Mouse (Mus musculus) CH12.LX (cell line): Measurements from ENCODE around the gene Ppfia2. TPM values are rescaled to one million over a fixed set of nuclear protein-coding genes. Genes with fewer than 3 reads are reported as not detected.

Experiments used
- DNase-seq: peaks from one replicate; pipeline ENCODE4 v3.0.0-alpha.2; 2013; ENCODE audit errors: extremely low read depth
- H3K27ac ChIP-seq: 2 replicates; pipeline ENCODE4 v1.5.1; 2012; ENCODE audit warnings: low read depth, mild to moderate bottlenecking, control low read depth, moderate library complexity; ENCODE audit not compliant: insufficient read depth
- H3K27me3 ChIP-seq: replicated peaks from 2 replicates; pipeline ENCODE3; 2012; ENCODE audit warnings: inconsistent platforms
- H3K36me3 ChIP-seq, 2 experiments: replicated peaks in 1 of 2; 2 replicates each; pipeline versions ENCODE3 to v1.6.1; 2012; ENCODE audit warnings: inconsistent platforms in 1 of 2, low read length in 1 of 2, mild to moderate bottlenecking in 1 of 2, mixed read lengths in 1 of 2, moderate library complexity in 1 of 2; ENCODE audit not compliant: control insufficient read depth in 1 of 2, insufficient read depth in 1 of 2
- H3K4me1 ChIP-seq, 2 experiments: 2 replicates each; pipeline ENCODE4 v1.6.1; 2012; ENCODE audit warnings: inconsistent platforms in 1 of 2, moderate library complexity in 1 of 2; ENCODE audit not compliant: insufficient read depth in 2 of 2, control insufficient read depth in 1 of 2
- H3K4me2 ChIP-seq: 2 replicates; pipeline ENCODE4 v1.6.1; 2012; ENCODE audit warnings: low read depth, mild to moderate bottlenecking, control low read depth; ENCODE audit not compliant: poor library complexity, insufficient read depth, severe bottlenecking
- H3K4me3 ChIP-seq, 3 experiments: fragments of 150-350 bp in 1 of 3; sonication (generic) in 1 of 3; replicated peaks in 1 of 3; 2 replicates each; pipeline versions ENCODE3 to v1.5.1; 2011 to 2012; ENCODE audit warnings: low read depth in 2 of 3, low read length in 2 of 3, mild to moderate bottlenecking in 2 of 3, moderate library complexity in 2 of 3, control low read depth in 1 of 3, improper control_type of control experiment in 1 of 3, inconsistent platforms in 1 of 3, mixed read lengths in 1 of 3; ENCODE audit not compliant: poor library complexity in 1 of 3
- H3K79me2 ChIP-seq: replicated peaks from 2 replicates; pipeline ENCODE4 v1.6.1; 2012; ENCODE audit warnings: mild to moderate bottlenecking, moderate library complexity; ENCODE audit not compliant: control insufficient read depth, poor library complexity, insufficient read depth, severe bottlenecking; ENCODE audit errors: extremely low read depth
- H3K9ac ChIP-seq: 2 replicates; pipeline ENCODE4 v1.6.1; 2012; ENCODE audit warnings: low read depth, mild to moderate bottlenecking, control low read depth, moderate library complexity; ENCODE audit not compliant: insufficient read depth
- H3K9me3 ChIP-seq: replicated peaks from 2 replicates; pipeline ENCODE3; 2012; ENCODE audit warnings: low read length, inconsistent platforms, mixed read lengths
- BHLHE40 ChIP-seq: IDR thresholded peaks from 2 replicates; pipeline ENCODE4 v1.6.1; 2011; ENCODE audit warnings: mild to moderate bottlenecking, low read depth, low read length, improper control_type of control experiment
- E2F4 ChIP-seq: IDR thresholded peaks from 2 replicates; pipeline ENCODE4 v1.6.1; 2011; ENCODE audit warnings: low read depth, low read length, improper control_type of control experiment; ENCODE audit not compliant: insufficient replicate concordance
- ELF1 ChIP-seq: IDR thresholded peaks from 2 replicates; pipeline ENCODE4 v1.6.1; 2014; ENCODE audit warnings: low read depth, mild to moderate bottlenecking, inconsistent platforms, low read length, improper control_type of control experiment
- EP300 ChIP-seq: IDR thresholded peaks from 2 replicates; pipeline ENCODE4 v1.6.1; 2011; ENCODE audit warnings: low read length, improper control_type of control experiment
- IRF4 ChIP-seq: IDR thresholded peaks from 2 replicates; pipeline ENCODE4 v1.6.1; 2014; ENCODE audit warnings: low read depth, mild to moderate bottlenecking, inconsistent platforms, low read length, improper control_type of control experiment
- JUN ChIP-seq: IDR thresholded peaks from 2 replicates; pipeline ENCODE4 v1.6.1; 2011; ENCODE audit warnings: low read depth, mild to moderate bottlenecking, low read length, improper control_type of control experiment, moderate library complexity; ENCODE audit not compliant: insufficient read depth
- JUND ChIP-seq: conservative IDR thresholded peaks from 2 replicates; pipeline ENCODE4 v1.6.1; 2011; ENCODE audit warnings: low read depth, low read length, improper control_type of control experiment
- KAT2A ChIP-seq: IDR thresholded peaks from 2 replicates; pipeline ENCODE4 v1.6.1; 2012; ENCODE audit warnings: low read length, improper control_type of control experiment, inconsistent platforms; ENCODE audit not compliant: insufficient replicate concordance
- MAFK ChIP-seq: IDR thresholded peaks from 2 replicates; pipeline ENCODE4 v1.6.1; 2011; ENCODE audit warnings: low read length, improper control_type of control experiment; ENCODE audit not compliant: insufficient replicate concordance
- MAX ChIP-seq: IDR thresholded peaks from 2 replicates; pipeline ENCODE4 v1.6.1; 2011; ENCODE audit warnings: low read length, improper control_type of control experiment
- MAZ ChIP-seq: IDR thresholded peaks from 2 replicates; pipeline ENCODE4 v1.6.1; 2012; ENCODE audit warnings: low read depth, mild to moderate bottlenecking, inconsistent platforms, low read length, improper control_type of control experiment, moderate library complexity
- MEF2A ChIP-seq: IDR thresholded peaks from 2 replicates; pipeline ENCODE4 v1.6.1; 2014; ENCODE audit warnings: low read depth, mild to moderate bottlenecking, inconsistent platforms, low read length, improper control_type of control experiment, borderline replicate concordance
- MXI1 ChIP-seq: IDR thresholded peaks from 2 replicates; pipeline ENCODE4 v1.6.1; 2011; ENCODE audit warnings: mild to moderate bottlenecking, low read depth, low read length, improper control_type of control experiment
- MYC ChIP-seq: IDR thresholded peaks from 2 replicates; pipeline ENCODE4 v1.6.1; 2011; ENCODE audit warnings: low read depth, mild to moderate bottlenecking, improper control_type of control experiment, low read length
- NELFE ChIP-seq: IDR thresholded peaks from 2 replicates; pipeline ENCODE4 v1.6.1; 2011; ENCODE audit warnings: low read depth, low read length, improper control_type of control experiment
- NRF1 ChIP-seq: IDR thresholded peaks from 2 replicates; pipeline ENCODE4 v1.6.1; 2014; ENCODE audit warnings: low read depth, mild to moderate bottlenecking, inconsistent platforms, low read length, improper control_type of control experiment, moderate library complexity
- PAX5 ChIP-seq: IDR thresholded peaks from 2 replicates; pipeline ENCODE4 v1.6.1; 2012; ENCODE audit warnings: low read length, inconsistent platforms, mixed read lengths
- POLR2AphosphoS2 ChIP-seq: IDR thresholded peaks from 2 replicates; pipeline ENCODE4 v1.6.1; 2011; ENCODE audit warnings: low read depth, low read length, improper control_type of control experiment
- RCOR1 ChIP-seq: conservative IDR thresholded peaks from 2 replicates; pipeline ENCODE4 v1.6.1; 2012; ENCODE audit warnings: low read depth, mild to moderate bottlenecking, inconsistent platforms, low read length, improper control_type of control experiment
- SMC3 ChIP-seq: IDR thresholded peaks from 2 replicates; pipeline ENCODE4 v1.6.1; 2011; ENCODE audit warnings: low read depth, low read length, improper control_type of control experiment
- UBTF ChIP-seq: IDR thresholded peaks from 2 replicates; pipeline ENCODE4 v1.6.1; 2012; ENCODE audit warnings: low read depth, mild to moderate bottlenecking, inconsistent platforms, low read length, improper control_type of control experiment, moderate library complexity
- ZC3H11A ChIP-seq: IDR thresholded peaks from 2 replicates; pipeline ENCODE4 v1.6.1; 2012; ENCODE audit warnings: low read depth, mild to moderate bottlenecking, inconsistent platforms, low read length, improper control_type of control experiment
- ZKSCAN1 ChIP-seq: IDR thresholded peaks from 2 replicates; pipeline ENCODE4 v1.6.1; 2012; ENCODE audit warnings: low read depth, inconsistent platforms, low read length, improper control_type of control experiment, borderline replicate concordance
- ZMIZ1 ChIP-seq: IDR thresholded peaks from 2 replicates; pipeline ENCODE4 v1.6.1; 2012; ENCODE audit warnings: low read depth, mild to moderate bottlenecking, inconsistent platforms, low read length, improper control_type of control experiment
- dilution Hi-C: fragments of 300-500 bp; cut with MboI; formaldehyde crosslinking; loops from 2 replicates; pipeline ENCODE4 v1.14.3; 2020; ENCODE audit warnings: low sequenced_read_pairs; ENCODE audit not compliant: extremely low pct_unique_long_range_greater_than_20kb, extremely low pct_ligation_motif_present
- in situ Hi-C: fragments of 300-500 bp; cut with MboI; formaldehyde crosslinking; loops from 3 replicates; pipeline ENCODE4 v1.14.3; 2019; ENCODE audit warnings: low sequenced_read_pairs, low pct_ligation_motif_present, low pct_unique_long_range_greater_than_20kb, mixed read lengths
- polyA plus RNA-seq: library from polyadenylated mRNA; unstranded; fragments of >175 nt; gene quantifications from 2 replicates; pipeline ENCODE4 v1.2.1, GENCODE M21; 2012; ENCODE audit warnings: low read depth; ENCODE audit not compliant: insufficient read length
- total RNA-seq, 2 experiments: library from RNA; depleted of rRNA; stranded (reverse); fragments of 300-350 nt in 1 of 2; fragments of >200 nt in 1 of 2; gene quantifications; 2 replicates each; pipeline ENCODE4 v1.2.3; 2012 to 2014

Ppfia2 gene
- total and polyA plus RNA-seq, 3 experiments: not detected

- H3K4me2 ChIP-seq: no peak overlapping the region
- peaks cover 21% of the 10 kb centered on the region for H3K9me3 ChIP-seq
- no peaks in the 10 kb centered on the region for H3K4me1 ChIP-seq
- no peak for DNase-seq
- H3K9ac ChIP-seq: no peak overlapping the region
- no peak for TF ChIP-seq MAX
- no peak for TF ChIP-seq ZC3H11A
- TF ChIP-seq MYC: no peak
- TF ChIP-seq MEF2A: no peak
- TF ChIP-seq BHLHE40: no peak
- no peak for TF ChIP-seq MXI1
- TF ChIP-seq ZMIZ1: no peak
- TF ChIP-seq JUND: no peak
- TF ChIP-seq MAFK: no peak
- no peak for TF ChIP-seq IRF4
- TF ChIP-seq POLR2AphosphoS2: no peak
- no peak for TF ChIP-seq MAZ
- no peak for TF ChIP-seq SMC3
- no peak for TF ChIP-seq ELF1
- no peak for TF ChIP-seq RCOR1
- no peak for TF ChIP-seq KAT2A
- no peak for TF ChIP-seq E2F4
- no peak for TF ChIP-seq ZKSCAN1
- no peak for TF ChIP-seq NELFE
- TF ChIP-seq, all 38 proteins: peak for 0
- in situ Hi-C loops (no loop called here), dilution Hi-C loops (no loop called here)
- Histone ChIP-seq H3K27me3 (no peaks in the 10 kb centered on the region), H3K36me3 (no peaks in the 10 kb centered on the region), H3K4me3 (no peak overlapping the region), H3K79me2 (no peaks in the 10 kb centered on the region), H3K27ac (no peak overlapping the region)
Measured at GRCm38 (mm10) chr10:106681395-106681794, 211.3 kb downstream of the Ppfia2 start.

DNA sequence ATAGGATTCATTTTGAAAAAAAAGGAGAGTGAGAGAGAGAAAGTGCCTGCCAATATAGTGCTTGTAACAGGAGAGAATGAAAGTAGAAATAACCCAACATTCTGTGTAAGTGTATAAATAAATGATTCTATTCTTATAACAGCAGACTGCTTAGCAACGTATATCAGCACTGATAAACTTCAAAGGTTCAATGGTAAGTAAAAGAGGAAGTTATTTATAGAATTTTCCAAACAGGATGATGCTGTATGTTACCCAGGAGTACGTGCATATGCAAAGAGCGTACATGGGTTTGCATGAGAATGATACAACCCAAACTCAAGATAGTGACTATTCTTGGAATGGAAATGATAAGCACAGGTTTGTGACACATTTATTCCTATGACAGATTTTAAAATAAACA, 215.4 kb downstream of the Ppfia2 start:
- Histone ChIP-seq H3K4me2 (no peak overlapping the region), H3K4me3 (no peak overlapping the region), H3K27me3 (no peaks in the 10 kb centered on the region), H3K4me1 (no peaks in the 10 kb centered on the region), H3K36me3 (no peaks in the 10 kb centered on the region), H3K79me2 (no peaks in the 10 kb centered on the region), H3K9ac (no peak overlapping the region), H3K9me3 (peaks cover 8% of the 10 kb centered on the region), H3K27ac (no peak overlapping the region)
- dilution Hi-C loops (no loop called here), in situ Hi-C loops (no loop called here)
- no peak for TF ChIP-seq ELF1
- TF ChIP-seq MAFK: no peak
- no peak for TF ChIP-seq MYC
- no peak for TF ChIP-seq JUN
- TF ChIP-seq MXI1: no peak
- TF ChIP-seq EP300: no peak
- TF ChIP-seq POLR2AphosphoS2: no peak
- TF ChIP-seq MAX: no peak
- TF ChIP-seq PAX5: no peak
- no peak for TF ChIP-seq NRF1
- no peak for TF ChIP-seq UBTF
- no peak for DNase-seq
